In genomic region chr5:32378546-32378945, GRCm38 (mm10) we compare ENCODE assay signal across 15 mouse cellular contexts.
A peak's percentile ranks its signal among the peaks of the same experiment; 100 is the strongest.
DNase-seq lines count a peak whose midpoint lies in the region; ATAC-seq and TF ChIP-seq lines count a peak whose summit lies in the region.
"Had no signal": no experiment of that assay in that cellular context is flagged by ENCODE, and none has a peak within 500 bp of the region (broad histone marks: within the 10 kb centered on the region; RNA-seq: fewer than 3 reads in every experiment).

No protein-coding gene starts in this region.

- no peak overlapping the region for H3K4me2 ChIP-seq in lung, postnatal 0 days (replicated peaks; ENCODE audit: low read depth, low read length)
- H3K4me2 ChIP-seq in embryonic facial prominence, embryonic 15.5 days (replicated peaks), result no peak overlapping the region
- H3K4me2 ChIP-seq: forebrain, embryonic 13.5 days; neural tube, embryonic 15.5 days had no signal

- H3K9me3 ChIP-seq in lung, postnatal 0 days (ENCODE audit: low read length), result no peaks in the 10 kb centered on the region
- no peaks in the 10 kb centered on the region for H3K9me3 ChIP-seq in embryonic facial prominence, embryonic 15.5 days (replicated peaks)
- H3K9me3 ChIP-seq: forebrain, embryonic 13.5 days; G1E; neural tube, embryonic 15.5 days had no signal

- TF ChIP-seq POLR2A in spleen, adult 2 months (IDR thresholded peaks at IDR 0.05; ENCODE audit: low read depth, low read length), result no peak

- no peak for TF ChIP-seq CTCF in lung, postnatal 0 days (IDR thresholded peaks at IDR 0.05)
- no peak for TF ChIP-seq CTCF in spleen, adult 2 months (IDR thresholded peaks at IDR 0.05; ENCODE audit: extremely low read depth, insufficient read depth, insufficient read length, insufficient replicate concordance)

- H3K27ac ChIP-seq in lung, postnatal 0 days (ENCODE audit: low read length), result no peak overlapping the region
- H3K27ac ChIP-seq in embryonic facial prominence, embryonic 15.5 days (replicated peaks), result no peak overlapping the region
- no peak overlapping the region for H3K27ac ChIP-seq in spleen, adult 2 months (ENCODE audit: insufficient read depth, low read length)
- H3K27ac ChIP-seq: forebrain, embryonic 13.5 days; neural tube, embryonic 15.5 days had no signal

- WGBS in lung, postnatal 0 days, result 29% methylated on average over 3 of the region's 3 CpGs
- WGBS in embryonic facial prominence, embryonic 15.5 days, result 31% methylated on average over 3 of the region's 3 CpGs
- WGBS in spleen, adult 2 months, result 31% methylated on average over 3 of the region's 3 CpGs

- H3K4me1 ChIP-seq in lung, postnatal 0 days (ENCODE audit: insufficient read depth, low read depth, low read length), result no peaks in the 10 kb centered on the region
- H3K4me1 ChIP-seq in embryonic facial prominence, embryonic 15.5 days, result peaks cover 5% of the 10 kb centered on the region; the same call in 1 of the 2 replicates
- peaks cover 2% of the 10 kb centered on the region; the same call in 1 of the 2 replicates for H3K4me1 ChIP-seq in spleen, adult 2 months (ENCODE audit: control insufficient read depth, insufficient read depth, insufficient read length)
- H3K4me1 ChIP-seq: forebrain, embryonic 13.5 days; neural tube, embryonic 15.5 days had no signal

- no peaks in the 10 kb centered on the region for H3K36me3 ChIP-seq in lung, postnatal 0 days (ENCODE audit: insufficient read depth, low read length)
- H3K36me3 ChIP-seq in embryonic facial prominence, embryonic 15.5 days, result no peaks in the 10 kb centered on the region
- no peaks in the 10 kb centered on the region for H3K36me3 ChIP-seq in spleen, adult 2 months (ENCODE audit: control insufficient read depth, insufficient read depth, low read length)
- H3K36me3 ChIP-seq: G1E; neural tube, embryonic 15.5 days had no signal

- no peaks in the 10 kb centered on the region for H3K27me3 ChIP-seq in lung, postnatal 0 days (replicated peaks; ENCODE audit: insufficient read depth, low read length)
- H3K27me3 ChIP-seq in embryonic facial prominence, embryonic 15.5 days, result no peaks in the 10 kb centered on the region
- H3K27me3 ChIP-seq in spleen, adult 2 months (ENCODE audit: control insufficient read depth, insufficient read depth, low read length), result no peaks in the 10 kb centered on the region
- H3K27me3 ChIP-seq: forebrain, embryonic 13.5 days; neural tube, embryonic 15.5 days had no signal

- peak; percentile 14 for DNase-seq in lung, postnatal 25 days (ENCODE audit: low spot score)
- no peak for DNase-seq in lung, postnatal 0 days (ENCODE audit: low spot score)
- DNase-seq in spleen, adult 2 months (ENCODE audit: low read depth in 1 of 2, low spot score in 2 of 2), result peak; percentile 3 to 25
- DNase-seq in thymus, postnatal 25 days, result peak; percentile 40
- DNase-seq in right cerebral cortex, postnatal 4 days, result no peak
- no peak for DNase-seq in cerebellum, adult 11-12 months
- no peak for DNase-seq in kidney, adult 18-20 months
- DNase-seq: cerebellum, adult 18-20 months; heart, adult 18-20 months; kidney, postnatal 10 days; midbrain, embryonic 14.5 days had no signal

- TF ChIP-seq EP300 in lung, postnatal 0 days (IDR thresholded peaks at IDR 0.05), result no peak

- H3K9ac ChIP-seq in lung, postnatal 0 days (replicated peaks; ENCODE audit: low read depth), result no peak overlapping the region
- no peak overlapping the region for H3K9ac ChIP-seq in embryonic facial prominence, embryonic 15.5 days
- H3K9ac ChIP-seq: forebrain, embryonic 13.5 days; neural tube, embryonic 15.5 days had no signal

- no peak for ATAC-seq in lung, postnatal 0 days
- peak; percentile 54 for ATAC-seq in embryonic facial prominence, embryonic 15.5 days (ENCODE audit: insufficient number of reproducible peaks, low FRiP score, low TSS enrichment, low read depth)
- ATAC-seq: forebrain, embryonic 13.5 days had no signal

- no peak overlapping the region for H3K4me3 ChIP-seq in lung, postnatal 0 days (ENCODE audit: low read depth, low read length)
- no peak overlapping the region for H3K4me3 ChIP-seq in embryonic facial prominence, embryonic 15.5 days (replicated peaks)
- H3K4me3 ChIP-seq in spleen, adult 2 months (ENCODE audit: extremely low read depth, insufficient read depth, insufficient read length), result no peak overlapping the region
- H3K4me3 ChIP-seq: forebrain, embryonic 13.5 days; neural tube, embryonic 15.5 days had no signal

Comparison
In these comparisons a context has a peak if more than half of its experiments do, and no peak if none do; other contexts are left out.
1. DNase-seq: peak in lung, postnatal 25 days (single experiment), spleen, adult 2 months (2 of 2) and thymus, postnatal 25 days (single experiment); none in lung, postnatal 0 days (single experiment), right cerebral cortex, postnatal 4 days (single experiment), cerebellum, adult 11-12 months (single experiment) and kidney, adult 18-20 months (single experiment).